Mouse (Mus musculus) adrenal gland (tissue): Measurements from ENCODE around the gene Cmss1.

Source experiments
- intact Hi-C: fragments of 180-260 bp; cut with DNase I; formaldehyde crosslinking; loops from one replicate; pipeline ENCODE4 v1.15.1; 2025

The Cmss1 gene

GRCm38 (mm10) chr16:57303716-57304115, 302.9 kb downstream of the Cmss1 start:
- intact Hi-C loops, result no loop called here

DNA sequence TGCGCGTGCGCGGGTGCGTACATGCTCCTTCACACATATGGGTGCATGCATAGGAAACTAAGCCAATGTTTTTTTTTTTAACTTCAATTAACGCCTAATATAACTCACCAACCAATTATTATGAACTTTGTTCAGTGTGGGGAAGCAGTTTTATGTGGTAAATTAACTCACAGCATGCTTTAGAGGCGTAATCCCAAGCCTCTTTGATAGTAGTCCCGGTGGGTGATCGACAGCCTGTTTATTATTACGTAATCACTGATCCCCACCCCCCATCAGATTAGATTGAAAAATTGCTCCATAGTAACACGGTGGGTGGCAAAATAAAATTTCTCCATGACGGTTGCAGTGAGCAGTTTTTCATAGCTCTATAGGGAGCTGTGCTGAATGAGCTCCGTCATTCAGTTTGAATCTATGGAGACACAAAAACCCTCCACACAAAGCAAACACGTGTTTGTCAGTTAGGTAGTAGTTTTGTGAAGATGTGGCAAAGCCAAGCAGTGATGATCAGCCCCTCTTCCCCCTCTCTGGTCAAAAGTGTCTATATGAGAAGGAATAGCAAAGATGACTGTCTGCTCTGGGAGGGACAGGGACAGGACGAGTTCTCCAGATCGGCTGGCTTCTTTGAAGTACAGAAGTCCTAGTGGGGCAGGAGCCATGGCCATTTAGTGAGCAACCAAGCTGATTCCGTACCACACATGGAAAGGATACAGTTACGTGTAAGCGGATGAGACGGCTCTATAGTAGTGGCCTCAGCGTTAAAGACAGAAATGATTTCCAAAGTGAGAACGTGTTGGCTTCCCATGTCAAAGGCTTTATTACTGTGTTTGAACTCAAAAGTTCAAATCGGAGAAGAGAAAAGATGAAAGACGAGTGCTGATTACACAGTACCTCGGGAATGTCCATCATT, 303.6 kb downstream of the Cmss1 start:
- intact Hi-C loops, result no loop called here

GRCm38 (mm10) chr16:57301512-57302115, 305.1 kb downstream of the Cmss1 start:
- intact Hi-C loops, result no loop called here

- intact Hi-C loops, result no loop called here
These were observed 311.3 kb downstream of the Cmss1 start for GRCm38 (mm10) chr16:57295216-57295934.

GRCm38 (mm10) chr16:57292765-57293164, 313.9 kb downstream of the Cmss1 start, which contains the start of gene Tmem30c:
Tmem30c (minus strand) TSS chr16:57292865.
- intact Hi-C loops, result no loop called here

DNA sequence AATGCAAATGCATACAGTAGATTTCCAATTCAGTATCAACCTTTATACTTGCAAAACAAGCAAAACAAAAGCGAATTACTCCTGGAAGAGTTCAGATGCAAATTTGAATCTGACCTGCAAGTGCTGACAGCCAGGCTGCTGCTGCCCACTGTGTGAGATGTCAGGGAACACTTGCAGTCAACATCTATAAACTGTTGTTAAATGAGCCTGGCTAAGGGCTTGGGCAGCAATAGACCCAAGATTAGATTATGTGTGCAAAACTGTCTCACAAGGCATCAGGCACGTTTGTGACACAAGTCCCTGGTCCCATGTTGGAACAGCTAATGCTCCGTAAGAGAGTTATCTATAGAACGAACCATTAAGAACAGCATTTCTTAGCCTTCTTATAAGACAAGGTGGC, 314.4 kb downstream of the Cmss1 start:
- intact Hi-C loops, result no loop called here

DNA sequence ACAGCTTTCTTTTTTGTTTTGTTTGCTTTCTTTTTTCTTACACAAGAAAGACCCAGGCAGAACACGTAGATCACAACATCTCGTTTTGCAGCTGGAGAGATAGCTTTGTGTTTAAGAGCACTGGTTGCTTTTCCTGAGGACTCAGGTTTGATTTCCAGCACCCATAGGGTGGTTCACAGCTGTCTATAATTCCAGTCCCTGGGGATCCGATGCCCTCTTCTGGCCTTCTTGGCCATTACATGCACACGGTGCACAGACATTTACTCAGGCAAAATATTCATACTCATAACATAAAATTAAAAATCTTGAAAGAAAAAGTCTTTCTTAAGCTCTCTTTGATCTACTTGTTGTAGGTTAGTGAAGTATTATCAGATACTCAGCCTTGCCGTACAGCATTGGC, 315.0 kb downstream of the Cmss1 start:
- intact Hi-C loops, result no loop called here

DNA sequence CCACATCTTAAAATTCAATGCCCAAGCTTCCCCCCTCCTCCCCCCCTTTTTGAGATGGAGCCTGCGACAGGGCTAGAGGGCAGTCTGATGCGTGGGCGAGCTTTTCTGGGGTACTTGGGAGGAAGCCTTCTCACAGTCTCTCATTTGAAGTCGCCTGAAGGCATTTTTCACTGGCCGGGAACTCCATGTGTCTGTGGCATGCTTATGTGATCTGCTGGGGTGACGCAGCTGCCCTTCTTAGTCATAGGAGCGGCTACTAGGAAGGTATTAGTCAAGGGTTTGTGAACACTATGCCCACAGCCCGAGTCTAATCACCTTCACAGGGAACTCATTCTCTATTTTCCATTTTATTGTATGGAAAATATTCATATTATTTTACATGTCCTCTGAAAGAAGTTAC, 325.2 kb downstream of the Cmss1 start:
- intact Hi-C loops, result no loop called here

- intact Hi-C loops, result no loop called here
These were observed 326.1 kb downstream of the Cmss1 start for GRCm38 (mm10) chr16:57280221-57281217.

DNA sequence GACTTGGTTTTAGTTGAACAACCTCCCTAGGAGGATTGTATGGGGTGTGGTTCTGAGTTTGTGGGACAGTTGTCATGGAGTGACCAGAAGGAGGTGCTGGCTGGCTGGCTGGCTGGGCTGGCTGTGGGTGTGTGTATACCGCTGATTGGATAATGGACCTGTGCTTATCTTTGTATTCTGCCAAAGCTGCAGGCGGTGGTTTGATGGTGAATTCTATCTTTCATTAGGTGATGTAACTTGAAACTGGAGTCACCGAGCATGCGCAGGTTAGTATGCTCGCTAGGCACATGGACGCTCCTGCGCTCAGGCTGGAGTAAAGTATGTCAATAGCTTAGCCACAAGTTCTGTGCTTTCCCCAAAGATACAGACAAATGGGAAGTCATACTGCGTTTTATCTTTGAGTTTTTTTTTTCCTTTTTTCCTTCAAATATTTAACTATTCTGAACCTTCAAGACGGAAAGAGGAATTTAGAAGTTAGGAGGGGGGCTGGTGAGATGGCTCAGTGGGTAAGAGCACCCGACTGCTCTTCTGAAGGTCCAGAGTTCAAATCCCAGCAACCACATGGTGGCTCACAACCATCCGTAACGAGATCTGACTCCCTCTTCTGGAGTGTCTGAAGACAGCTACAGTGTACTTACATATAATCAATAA, 327.6 kb downstream of the Cmss1 start:
- intact Hi-C loops, result no loop called here

DNA sequence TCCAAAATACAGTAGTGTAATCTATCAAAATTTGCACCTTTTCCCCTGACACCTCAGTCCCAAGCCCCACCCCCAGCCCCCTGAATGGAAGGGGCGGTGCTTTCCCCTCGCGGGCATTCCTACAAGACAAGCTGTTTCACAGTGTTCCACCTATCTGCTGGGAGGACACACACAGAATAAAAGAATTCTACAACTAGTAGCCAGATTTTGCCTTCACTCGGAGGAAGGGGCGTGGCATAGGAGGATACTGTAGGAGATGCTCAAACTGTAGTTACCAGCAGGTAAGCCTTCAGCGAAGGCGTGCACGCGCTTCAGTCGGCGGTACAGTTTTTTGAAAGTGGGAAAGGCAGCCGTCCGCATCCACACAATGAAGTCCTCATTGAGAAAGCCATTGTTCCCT, 336.9 kb downstream of the Cmss1 start:
- intact Hi-C loops, result no loop called here

DNA sequence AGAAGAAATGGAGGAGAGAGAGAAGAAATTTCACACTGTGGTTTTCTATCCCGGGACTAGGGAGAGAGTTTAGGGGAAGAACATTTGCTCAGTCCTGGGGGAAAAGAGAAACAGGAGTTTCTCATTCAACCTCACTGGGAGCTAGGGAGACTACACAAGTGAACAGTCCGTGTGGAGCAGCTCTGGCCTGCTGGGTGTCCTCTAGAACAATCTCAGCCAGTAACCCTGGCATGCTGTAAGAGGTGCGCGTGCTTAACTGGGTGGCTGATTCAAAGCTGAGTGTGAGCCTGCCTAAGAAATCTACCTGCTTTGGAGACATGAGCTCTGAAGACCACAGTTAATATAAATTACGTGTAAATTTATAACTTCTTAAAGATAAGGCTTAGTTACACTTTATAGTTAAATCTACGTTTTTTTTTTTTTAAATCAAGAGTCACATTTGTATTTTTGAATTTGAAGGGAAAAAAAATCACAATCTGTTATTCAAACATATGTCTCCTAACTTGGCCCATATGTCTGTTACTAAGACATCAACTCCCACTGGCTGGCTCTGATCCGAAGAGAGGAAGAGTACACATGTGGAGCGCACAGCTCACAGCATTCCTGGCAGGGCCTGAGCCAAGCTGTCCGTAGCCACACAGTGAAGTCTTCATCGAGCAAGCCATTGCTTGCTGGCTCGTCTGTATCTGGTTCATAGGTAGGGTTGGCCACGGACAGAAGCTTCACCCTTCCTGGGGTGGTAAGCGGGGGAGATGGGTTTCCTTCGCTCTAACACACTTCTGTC, 338.4 kb downstream of the Cmss1 start:
- intact Hi-C loops, result no loop called here

- intact Hi-C loops, result no loop called here
These were observed 339.6 kb downstream of the Cmss1 start for GRCm38 (mm10) chr16:57267068-57267467.

- intact Hi-C loops, result no loop called here
These were observed 346.5 kb downstream of the Cmss1 start for GRCm38 (mm10) chr16:57260152-57260551.

DNA sequence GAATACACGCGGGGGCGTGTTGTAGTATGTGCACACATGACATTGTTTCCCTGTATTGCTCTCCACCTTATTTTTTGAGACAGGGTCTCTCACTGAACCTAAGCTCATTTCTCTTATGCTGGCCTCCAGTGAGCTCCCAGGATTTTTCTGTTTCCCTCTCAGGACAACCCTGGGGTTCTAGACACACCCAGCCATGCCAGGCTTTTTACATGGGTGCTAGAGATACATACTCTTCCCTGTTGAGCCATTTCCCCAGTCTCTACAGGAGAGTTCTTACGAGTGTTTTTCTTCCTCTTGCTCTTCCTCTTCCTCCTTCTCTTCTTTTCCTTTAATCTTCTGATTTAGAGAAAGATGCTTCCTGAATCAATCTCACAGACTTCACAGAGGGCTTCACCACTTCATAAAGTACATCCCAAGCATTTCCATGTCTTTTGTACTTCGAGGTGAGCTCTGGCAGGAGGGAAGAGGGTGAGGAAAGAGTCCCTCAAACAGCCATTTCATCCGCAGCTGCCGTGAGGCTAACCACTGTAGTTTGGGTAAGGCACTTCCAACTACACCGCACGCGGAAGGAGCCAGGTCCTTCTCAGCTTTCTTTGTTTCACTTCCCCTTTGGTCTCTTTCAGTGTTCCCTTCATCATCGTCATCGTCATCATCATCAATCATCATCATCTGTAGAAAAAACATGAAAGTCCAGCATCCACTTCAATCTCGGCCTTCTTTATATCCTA, 347.1 kb downstream of the Cmss1 start:
- intact Hi-C loops, result no loop called here
